Mouse (Mus musculus) embryonic facial prominence, embryonic 13.5 days (tissue): ENCODE data around the gene Haus3. TPM values are rescaled to one million over a fixed set of nuclear protein-coding genes. Genes with fewer than 3 reads are reported as not detected.
A peak's percentile ranks its signal among the peaks of the same experiment; 100 is the strongest.

Experiments used
- ATAC-seq: fragments of 200-750 bp; cut with Nextera tagmentation; 2 replicates; pipeline ENCODE4 v1.8.0; 2017; ENCODE audit warnings: low read depth; ENCODE audit not compliant: insufficient number of reproducible peaks, insufficient read depth, low FRiP score, low TSS enrichment
- H3K27ac ChIP-seq: fragments of 300-500 bp; sonication (generic); 2 replicates; pipeline ENCODE4 v1.5.1; 2015; ENCODE audit warnings: moderate library complexity, mild to moderate bottlenecking, inconsistent platforms
- H3K27me3 ChIP-seq: fragments of 300-500 bp; sonication (generic); 2 replicates; pipeline ENCODE4 v1.6.1; 2015; ENCODE audit warnings: mild to moderate bottlenecking, inconsistent platforms
- H3K36me3 ChIP-seq: fragments of 300-500 bp; sonication (generic); 2 replicates; pipeline ENCODE4 v1.6.1; 2015; ENCODE audit warnings: mild to moderate bottlenecking, inconsistent platforms
- H3K4me1 ChIP-seq: fragments of 300-500 bp; sonication (generic); 2 replicates; pipeline ENCODE4 v1.6.1; 2015; ENCODE audit warnings: inconsistent platforms
- H3K4me2 ChIP-seq: fragments of 300-500 bp; sonication (generic); 2 replicates; pipeline ENCODE4 v1.6.1; 2015; ENCODE audit warnings: moderate library complexity, mild to moderate bottlenecking, inconsistent platforms
- H3K4me3 ChIP-seq: fragments of 300-500 bp; sonication (generic); 2 replicates; pipeline ENCODE4 v1.5.1; 2015; ENCODE audit warnings: mild to moderate bottlenecking, inconsistent platforms
- H3K9ac ChIP-seq: fragments of 300-500 bp; sonication (generic); 2 replicates; pipeline ENCODE4 v1.6.1; 2015; ENCODE audit warnings: mild to moderate bottlenecking, inconsistent platforms
- H3K9me3 ChIP-seq: fragments of 300-500 bp; sonication (generic); 2 replicates; pipeline ENCODE4 v1.6.1; 2016; ENCODE audit warnings: inconsistent platforms
- WGBS: fragments of 180-500 bp; shearing (Covaris S2); methylation state at CpG from one replicate; pipeline ENCODE4 v1.1.7; 2015; ENCODE audit warnings: mixed read lengths; 5-methylcytosine and 5-hydroxymethylcytosine counted together
- polyA plus RNA-seq: library from polyadenylated mRNA; unstranded; fragments of >200 nt; fragmentation: Nextera tagmentation; extraction: Ambion mirVana; gene quantifications from 2 replicates; pipeline ENCODE4 v1.2.1, GENCODE M21; 2015

Haus3 gene
- polyA plus RNA-seq, 1 experiment from 2014 or later: 40.8 TPM

DNA sequence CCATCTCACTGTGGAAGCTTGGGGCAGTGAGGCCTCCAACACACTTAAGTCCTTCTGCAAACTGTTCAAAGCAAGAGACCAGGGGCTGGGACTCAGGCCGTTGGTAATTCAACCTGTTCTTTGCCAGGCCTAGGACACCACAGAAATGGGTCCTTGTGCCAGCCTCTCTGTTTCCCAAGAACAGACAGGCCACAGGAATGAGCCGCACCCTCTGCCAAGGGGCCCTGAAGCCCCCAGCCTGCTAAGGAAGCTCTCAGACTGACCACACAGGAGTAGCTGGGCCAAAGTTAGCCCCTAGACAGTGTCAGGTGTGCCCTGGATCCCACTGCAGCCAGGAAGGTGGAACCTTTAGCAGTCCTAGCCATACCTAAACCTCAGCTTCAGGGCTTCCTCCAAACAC lies 17.1 kb upstream of the Haus3 start:
- whole genome bisulfite sequencing: 57% methylated on average over 2 of the region's 2 CpGs
- no peak for ATAC-seq
- H3K4me2 ChIP-seq: peak overlapping the region; percentile 89
- no peaks in the 10 kb centered on the region for H3K27me3 ChIP-seq
- H3K4me3 ChIP-seq: peak overlapping the region; percentile 97
- peak overlapping the region; percentile 83 for H3K9ac ChIP-seq
- H3K27ac ChIP-seq: peak overlapping the region; percentile 89
- H3K4me1 ChIP-seq: peaks cover 57% of the 10 kb centered on the region
- H3K36me3 ChIP-seq: peaks cover 30% of the 10 kb centered on the region
- no peaks in the 10 kb centered on the region for H3K9me3 ChIP-seq

GRCm38 (mm10) chr5:34185791-34186190 lies 16.5 kb upstream of the Haus3 start:
- ATAC-seq: no peak
- no peak overlapping the region for H3K27ac ChIP-seq
- H3K4me1 ChIP-seq: peaks cover 54% of the 10 kb centered on the region
- H3K4me2 ChIP-seq: peak overlapping the region; percentile 89
- peaks cover 35% of the 10 kb centered on the region for H3K36me3 ChIP-seq
- H3K9ac ChIP-seq: peak overlapping the region; percentile 83
- no peaks in the 10 kb centered on the region for H3K9me3 ChIP-seq
- no peaks in the 10 kb centered on the region for H3K27me3 ChIP-seq
- peak overlapping the region; percentile 97 for H3K4me3 ChIP-seq

DNA sequence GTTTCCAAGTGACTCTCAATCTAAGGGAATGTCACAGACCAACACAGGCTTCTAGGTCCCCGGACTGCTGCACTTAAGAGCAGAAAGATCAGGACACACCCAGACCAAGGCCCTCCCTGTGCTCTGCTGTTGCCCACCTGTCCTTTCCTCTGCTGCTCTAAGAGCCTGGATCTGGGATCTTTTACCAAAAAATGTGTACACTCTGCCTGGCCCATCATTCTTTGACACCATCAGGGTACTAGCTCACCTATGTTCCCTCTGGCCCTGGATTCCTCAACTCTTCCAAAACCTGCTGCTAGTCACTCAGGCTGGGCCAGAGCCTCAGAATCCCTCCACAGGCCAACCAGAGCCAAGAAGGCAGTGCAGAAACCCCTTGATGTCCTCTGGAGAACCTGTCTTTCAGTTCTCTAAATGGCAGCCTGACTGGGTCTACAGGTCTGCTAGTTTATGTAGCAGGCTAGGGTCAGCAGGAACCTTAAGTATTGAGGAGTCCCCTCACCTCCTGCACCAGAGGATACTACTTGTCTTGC lies 15.8 kb upstream of the Haus3 start:
- Histone ChIP-seq H3K4me3 (peak overlapping the region; percentile 97; the same call in 1 of the 2 replicates), H3K27ac (no peak overlapping the region), H3K4me1 (peaks cover 54% of the 10 kb centered on the region), H3K27me3 (no peaks in the 10 kb centered on the region), H3K9me3 (no peaks in the 10 kb centered on the region), H3K36me3 (peaks cover 38% of the 10 kb centered on the region), H3K4me2 (peak overlapping the region; percentile 89), H3K9ac (peak overlapping the region; percentile 83; the same call in 1 of the 2 replicates)
- no peak for ATAC-seq
- WGBS: 91% methylated on average over 1 of the region's 1 CpGs

DNA sequence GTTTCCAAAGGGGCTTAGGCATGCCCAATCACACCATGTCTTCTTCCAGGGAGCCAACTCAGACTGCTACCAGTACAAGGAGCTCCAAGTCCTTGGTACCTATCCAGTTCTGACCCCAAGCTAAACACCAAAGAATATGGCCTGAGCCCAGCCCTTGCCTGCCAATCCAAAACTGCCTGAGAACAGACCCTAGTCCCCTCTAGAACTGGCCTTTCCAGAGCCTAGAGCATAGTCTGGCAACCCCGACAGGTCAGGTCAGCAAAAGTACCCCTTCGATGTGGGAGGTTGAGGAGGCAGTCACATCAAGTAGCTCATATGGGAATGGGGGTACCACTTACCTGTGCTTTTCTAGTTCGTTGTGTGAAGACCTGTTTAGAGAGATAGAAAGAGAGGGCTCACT lies 14.6 kb upstream of the Haus3 start:
- WGBS: 89% methylated on average over 3 of the region's 3 CpGs
- peaks cover 50% of the 10 kb centered on the region for H3K4me1 ChIP-seq
- 0 out of 2 replicates have a peak overlapping the region, but pooled peaks have one; percentile 36 for H3K9ac ChIP-seq

DNA sequence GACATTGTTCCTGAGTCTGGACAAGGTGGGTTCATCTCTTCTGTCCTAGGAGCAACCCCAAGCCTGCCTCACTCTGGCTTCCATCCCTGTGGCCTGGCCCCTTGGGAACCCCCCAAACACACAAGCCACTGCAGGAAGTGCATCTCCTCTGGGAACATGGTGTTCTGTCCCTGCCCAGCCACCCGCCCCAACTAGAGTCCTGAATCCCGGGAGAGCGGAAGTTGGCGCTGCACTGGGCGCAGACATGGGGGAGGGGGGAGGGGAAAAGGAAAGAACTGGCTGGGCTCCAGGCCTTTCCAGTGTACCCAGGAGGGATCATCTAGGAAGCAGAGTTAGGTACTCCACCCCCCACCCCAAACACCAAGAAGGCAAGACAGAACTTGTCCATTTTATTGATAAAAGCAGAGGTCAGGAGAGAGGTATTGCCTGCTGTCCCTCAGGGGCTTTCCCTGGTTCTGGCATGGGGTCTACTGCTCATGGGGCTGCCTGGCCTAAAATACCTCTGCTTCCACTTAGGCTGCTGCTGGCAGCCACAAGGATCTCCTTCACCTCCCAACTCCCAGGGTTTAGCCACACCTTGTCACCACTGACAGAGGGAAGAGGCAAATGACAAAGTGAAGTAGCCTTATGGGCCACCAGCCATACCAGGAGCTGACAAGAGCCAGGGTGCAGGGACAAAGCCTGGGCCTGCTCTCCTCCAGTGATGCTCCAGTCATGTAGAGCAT lies 14.0 kb upstream of the Haus3 start:
- Histone ChIP-seq H3K27me3 (no peaks in the 10 kb centered on the region), H3K4me3 (no peak overlapping the region), H3K9ac (no peak overlapping the region), H3K36me3 (peaks cover 50% of the 10 kb centered on the region), H3K4me1 (peaks cover 44% of the 10 kb centered on the region), H3K4me2 (no peak overlapping the region), H3K9me3 (no peaks in the 10 kb centered on the region), H3K27ac (no peak overlapping the region)
- ATAC-seq: no peak
- 66% methylated on average over 5 of the region's 5 CpGs for WGBS

More for the DNA sequence above, 14.6 kb upstream of the Haus3 start:
- H3K27ac ChIP-seq: no peak overlapping the region
- H3K4me2 ChIP-seq: no peak overlapping the region
- no peak for ATAC-seq
- no peaks in the 10 kb centered on the region for H3K9me3 ChIP-seq
- H3K4me3 ChIP-seq: no peak overlapping the region
- no peaks in the 10 kb centered on the region for H3K27me3 ChIP-seq
- H3K36me3 ChIP-seq: peaks cover 43% of the 10 kb centered on the region

DNA sequence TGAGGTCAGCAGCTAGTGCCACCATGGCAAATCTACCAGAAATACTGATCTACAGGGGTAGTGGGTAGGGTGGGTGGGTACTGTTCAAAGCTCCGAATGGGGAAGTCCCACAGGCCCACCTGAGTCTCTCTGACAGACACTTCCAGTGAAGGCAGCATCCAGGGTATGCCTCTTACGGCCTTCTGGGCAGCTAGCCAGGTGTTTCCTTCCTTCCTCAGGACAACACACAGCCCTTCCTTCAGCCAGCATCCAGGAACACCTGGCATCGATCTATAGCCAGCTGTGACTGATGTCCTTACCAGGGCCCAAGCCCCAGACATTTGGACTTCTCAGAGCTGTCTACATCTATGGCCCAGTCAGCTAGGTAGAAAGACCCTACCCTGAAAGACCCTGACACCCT lies 13.2 kb upstream of the Haus3 start:
- no peaks in the 10 kb centered on the region for H3K9me3 ChIP-seq
- peaks cover 56% of the 10 kb centered on the region for H3K36me3 ChIP-seq
- H3K4me1 ChIP-seq: peaks cover 41% of the 10 kb centered on the region
- 83% methylated on average over 3 of the region's 3 CpGs for whole genome bisulfite sequencing
- H3K27ac ChIP-seq: no peak overlapping the region
- no peaks in the 10 kb centered on the region for H3K27me3 ChIP-seq
- no peak overlapping the region for H3K9ac ChIP-seq
- no peak for ATAC-seq
- H3K4me3 ChIP-seq: no peak overlapping the region
- no peak overlapping the region for H3K4me2 ChIP-seq

GRCm38 (mm10) chr5:34177821-34178220 lies 8.5 kb upstream of the Haus3 start:
- no peak overlapping the region for H3K9ac ChIP-seq
- 0 out of 2 replicates have a peak, but pooled peaks cover 2% of the 10 kb centered on the region for H3K4me1 ChIP-seq
- ATAC-seq: no peak
- no peaks in the 10 kb centered on the region for H3K9me3 ChIP-seq
- H3K4me3 ChIP-seq: no peak overlapping the region
- H3K27ac ChIP-seq: no peak overlapping the region
- H3K36me3 ChIP-seq: peaks cover 79% of the 10 kb centered on the region
- no peak overlapping the region for H3K4me2 ChIP-seq
- 94% methylated on average over 4 of the region's 4 CpGs for WGBS
- no peaks in the 10 kb centered on the region for H3K27me3 ChIP-seq

- Histone ChIP-seq H3K4me3 (no peak overlapping the region), H3K36me3 (peaks cover 75% of the 10 kb centered on the region), H3K4me1 (no peaks in the 10 kb centered on the region), H3K9me3 (no peaks in the 10 kb centered on the region), H3K27ac (no peak overlapping the region), H3K27me3 (no peaks in the 10 kb centered on the region), H3K9ac (no peak overlapping the region), H3K4me2 (no peak overlapping the region)
- ATAC-seq: no peak
- 100% methylated on average over 2 of the region's 2 CpGs for WGBS
These were observed 7.8 kb upstream of the Haus3 start for GRCm38 (mm10) chr5:34177091-34177490.

- ATAC-seq: no peak
- Histone ChIP-seq H3K9ac (no peak overlapping the region), H3K4me2 (no peak overlapping the region), H3K4me3 (no peak overlapping the region), H3K9me3 (no peaks in the 10 kb centered on the region), H3K4me1 (no peaks in the 10 kb centered on the region), H3K36me3 (peaks cover 72% of the 10 kb centered on the region), H3K27ac (no peak overlapping the region), H3K27me3 (no peaks in the 10 kb centered on the region)
- WGBS: 70% methylated on average over 10 of the region's 10 CpGs
These were observed 7.4 kb upstream of the Haus3 start for GRCm38 (mm10) chr5:34176691-34177090.

DNA sequence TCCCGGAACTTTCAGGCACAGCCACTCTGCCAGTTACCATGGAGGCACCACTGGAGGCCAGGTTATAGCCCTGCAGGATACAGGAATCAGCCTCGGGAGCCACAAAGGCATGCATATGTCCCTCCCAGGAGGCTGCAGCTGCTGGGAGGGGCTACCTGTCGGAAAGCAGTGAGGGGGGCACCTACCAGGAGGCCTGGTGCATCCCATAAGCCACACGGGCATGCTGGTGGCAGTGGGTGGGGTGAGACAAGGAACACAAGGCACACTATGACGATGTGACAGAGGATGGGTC lies 6.0 kb upstream of the Haus3 start:
- 28% methylated on average over 5 of the region's 5 CpGs for WGBS
- Histone ChIP-seq H3K4me1 (peaks cover 5% of the 10 kb centered on the region; the same call in 1 of the 2 replicates), H3K4me3 (no peak overlapping the region), H3K4me2 (no peak overlapping the region), H3K36me3 (peaks cover 64% of the 10 kb centered on the region), H3K9ac (no peak overlapping the region), H3K27ac (no peak overlapping the region), H3K9me3 (no peaks in the 10 kb centered on the region), H3K27me3 (no peaks in the 10 kb centered on the region)
- no peak for ATAC-seq

- H3K4me1 ChIP-seq: peaks cover 8% of the 10 kb centered on the region
- H3K27ac ChIP-seq: no peak overlapping the region
- H3K4me2 ChIP-seq: no peak overlapping the region
- H3K27me3 ChIP-seq: no peaks in the 10 kb centered on the region
- no peak for ATAC-seq
- H3K36me3 ChIP-seq: peaks cover 58% of the 10 kb centered on the region
- no peaks in the 10 kb centered on the region for H3K9me3 ChIP-seq
- 70% methylated on average over 5 of the region's 5 CpGs for WGBS
- no peak overlapping the region for H3K9ac ChIP-seq
- H3K4me3 ChIP-seq: no peak overlapping the region
These were observed 5.4 kb upstream of the Haus3 start for GRCm38 (mm10) chr5:34174550-34175402.

GRCm38 (mm10) chr5:34174021-34174420 lies 4.7 kb upstream of the Haus3 start:
- Histone ChIP-seq H3K4me2 (no peak overlapping the region), H3K4me1 (peaks cover 10% of the 10 kb centered on the region), H3K36me3 (peaks cover 57% of the 10 kb centered on the region), H3K4me3 (no peak overlapping the region), H3K9me3 (no peaks in the 10 kb centered on the region), H3K9ac (no peak overlapping the region), H3K27ac (no peak overlapping the region), H3K27me3 (no peaks in the 10 kb centered on the region)
- ATAC-seq: no peak
- WGBS: 82% methylated on average over 2 of the region's 2 CpGs
